Mouse (Mus musculus) stomach, postnatal 0 days (tissue): Measurements from ENCODE around the gene Dagla.

Experiments used
- CTCF ChIP-seq: IDR thresholded peaks from 2 replicates; pipeline ENCODE4 v1.5.1; 2016; ENCODE audit warnings: antibody characterized with exemption, low read depth, mild to moderate bottlenecking, moderate library complexity
- EP300 ChIP-seq: optimal IDR thresholded peaks from 2 replicates; pipeline ENCODE3; 2016; ENCODE audit warnings: antibody characterized with exemption

GRCm38 (mm10) chr19:10219108-10219507 is 85.6 kb downstream of the Dagla start:
- TF ChIP-seq CTCF (peak; percentile 83), EP300 (no peak)
